ENCODE assay signal across 8 mouse cellular contexts in the genomic region with DNA sequence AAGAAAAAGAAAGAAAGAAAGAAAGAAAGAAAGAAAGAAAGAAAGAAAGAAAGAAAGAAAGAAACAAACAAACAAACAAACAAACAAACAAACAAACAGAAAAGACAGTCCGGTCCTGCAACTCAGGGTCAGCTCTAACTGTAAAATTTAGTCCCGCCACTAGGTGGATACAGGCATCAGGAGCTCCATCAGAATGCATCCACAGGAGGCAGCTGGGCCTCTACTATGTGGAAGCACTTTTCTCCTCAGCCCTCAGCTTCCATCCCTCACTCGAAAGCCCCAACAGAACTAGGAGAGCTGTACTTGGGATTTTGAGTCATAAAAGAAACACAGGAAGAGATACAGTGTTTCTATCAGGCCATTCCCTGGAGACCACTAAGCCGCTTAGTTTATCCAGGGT. TPM values are rescaled to one million over a fixed set of nuclear protein-coding genes. Genes with fewer than 3 reads are reported as not detected.
DNase-seq lines count a peak whose midpoint lies in the region; ATAC-seq lines count a peak whose summit lies in the region.

No protein-coding gene starts in this region.

- DNase-seq in frontal cortex, postnatal 25 days (ENCODE audit: low spot score in 2 of 2), result no peak
- DNase-seq in adrenal gland, adult 2 months, result peak; percentile 71
- DNase-seq in embryo, embryonic 11 days, result peak; percentile 72
- peak; percentile 52 to 67 for DNase-seq in heart, adult 9 months (ENCODE audit: low spot score in 2 of 2)
- DNase-seq in kidney, postnatal 25 days, result peak; percentile 75 to 82
- peak; percentile 85 for DNase-seq in lung, postnatal 10 days
- peak; percentile 25 for DNase-seq in spleen, adult 12 weeks (ENCODE audit: low spot score)

- peak; percentile 89 for ATAC-seq in frontal cortex, adult (ENCODE audit: low TSS enrichment)

RNA-seq across cellular contexts. Expression of a gene that starts 14.2 kb away (rescaled TPM):
- 100 to 1,000 TPM; 171 to 203 TPM for total RNA-seq in adrenal gland, adult 2 months (2021)
- 90.2 and 106 TPM in 2 replicates for polyA plus RNA-seq in adrenal gland, adult 2 months (2012; rRNA removed)

Comparison
In these comparisons a context has a peak if more than half of its experiments do, and no peak if none do; other contexts are left out.
1. DNase-seq: peak in adrenal gland, adult 2 months (single experiment), embryo, embryonic 11 days (single experiment), heart, adult 9 months (2 of 2), kidney, postnatal 25 days (2 of 2), lung, postnatal 10 days (single experiment) and spleen, adult 12 weeks (single experiment); none in frontal cortex, postnatal 25 days (0 of 2).